In genomic region chr5:91110023-91110670, GRCm38 (mm10) we compare ENCODE assay signal across 30 mouse cellular contexts. TPM values are rescaled to one million over a fixed set of nuclear protein-coding genes. Genes with fewer than 3 reads are reported as not detected.
DNase-seq lines count a peak whose midpoint lies in the region; ATAC-seq and TF ChIP-seq lines count a peak whose summit lies in the region.
"Had no signal": no experiment of that assay in that cellular context is flagged by ENCODE, and none has a peak within 500 bp of the region (broad histone marks: within the 10 kb centered on the region; RNA-seq: fewer than 3 reads in every experiment).

No protein-coding gene starts in this region.

- no peak for TF ChIP-seq CTCF in lung, adult 2 months (IDR thresholded peaks at IDR 0.05; ENCODE audit: insufficient read depth, low read length)

- no peaks in the 10 kb centered on the region for H3K4me1 ChIP-seq in intestine, embryonic 14.5 days (replicated peaks; ENCODE audit: control insufficient read depth, insufficient read depth, low read length)
- H3K4me1 ChIP-seq in stomach, embryonic 15.5 days: no peaks in the 10 kb centered on the region
- no peaks in the 10 kb centered on the region for H3K4me1 ChIP-seq in lung, adult 2 months (ENCODE audit: control insufficient read depth, insufficient read depth, low read length)
- H3K4me1 ChIP-seq: embryonic facial prominence, embryonic 15.5 days; limb, embryonic 15.5 days; liver, embryonic 15.5 days; midbrain, embryonic 13.5 days had no signal

- H3K9ac ChIP-seq in intestine, embryonic 14.5 days (ENCODE audit: low read length): no peak overlapping the region
- H3K9ac ChIP-seq in stomach, embryonic 15.5 days: no peak overlapping the region
- H3K9ac ChIP-seq: embryonic facial prominence, embryonic 15.5 days; hindbrain, embryonic 14.5 days; limb, embryonic 15.5 days; liver, embryonic 15.5 days; midbrain, embryonic 13.5 days had no signal

- peak; percentile 68; the same call in 1 of the 2 replicates for ATAC-seq in intestine, embryonic 14.5 days (replicated peaks; ENCODE audit: low FRiP score, low TSS enrichment, low read depth)
- ATAC-seq in stomach, embryonic 15.5 days (ENCODE audit: insufficient read depth, low FRiP score, low read depth): no peak
- ATAC-seq: lung, postnatal 0 days; midbrain, embryonic 13.5 days had no signal

- peak; percentile 5 for DNase-seq in embryo, embryonic 10 days (ENCODE audit: low spot score)
- no peak for DNase-seq in embryo, embryonic 11 days
- peak; percentile 65 for DNase-seq in Muller cell, postnatal 12 days (ENCODE audit: inconsistent ontology term)
- DNase-seq in intestine, embryonic 14.5 days (ENCODE audit: low spot score): no peak
- no peak for DNase-seq in lung, adult 2 months
- DNase-seq in left cerebral cortex, adult 8-10 months (ENCODE audit: low spot score in 2 of 2): no peak
- no peak for DNase-seq in adrenal gland, postnatal 10 days
- DNase-seq: B cell, adult 2 months; cerebellum, adult 9-10 months; gastrocnemius, adult 2 months; heart, postnatal 36 days; kidney, adult 11 months; layer of hippocampus, adult 9-11 months; spleen, adult 18-20 months; thymus, adult 2 months had no signal

- no peak overlapping the region for H3K27ac ChIP-seq in intestine, embryonic 14.5 days (ENCODE audit: low read depth)
- peak overlapping the region; percentile 51; the same call in 1 of the 2 replicates for H3K27ac ChIP-seq in stomach, embryonic 15.5 days
- H3K27ac ChIP-seq: embryonic facial prominence, embryonic 15.5 days; gastrocnemius, adult 2 months; hindbrain, embryonic 14.5 days; limb, embryonic 15.5 days; liver, embryonic 15.5 days; midbrain, embryonic 13.5 days had no signal

- no peak for TF ChIP-seq POLR2A in lung, adult 2 months (IDR thresholded peaks at IDR 0.05; ENCODE audit: borderline replicate concordance, extremely low read depth, low read depth, low read length)

- 69% methylated on average over 6 of the region's 6 CpGs for WGBS in intestine, embryonic 14.5 days
- 72% methylated on average over 6 of the region's 6 CpGs for WGBS in stomach, embryonic 15.5 days
- WGBS in lung, adult 2 months: 74% methylated on average over 6 of the region's 6 CpGs

- H3K4me2 ChIP-seq in intestine, embryonic 14.5 days (ENCODE audit: low read length): no peak overlapping the region
- no peak overlapping the region for H3K4me2 ChIP-seq in stomach, embryonic 15.5 days
- H3K4me2 ChIP-seq: embryonic facial prominence, embryonic 15.5 days; hindbrain, embryonic 14.5 days; limb, embryonic 15.5 days; liver, embryonic 15.5 days; midbrain, embryonic 13.5 days had no signal

- H3K36me3 ChIP-seq in intestine, embryonic 14.5 days (ENCODE audit: control insufficient read depth, insufficient read depth, low read length): no peaks in the 10 kb centered on the region
- H3K36me3 ChIP-seq in stomach, embryonic 15.5 days: no peaks in the 10 kb centered on the region
- H3K36me3 ChIP-seq: embryonic facial prominence, embryonic 15.5 days; limb, embryonic 15.5 days; liver, embryonic 15.5 days; midbrain, embryonic 13.5 days had no signal

- H3K27me3 ChIP-seq in intestine, embryonic 14.5 days (replicated peaks; ENCODE audit: control insufficient read depth, insufficient read depth, low read length): no peaks in the 10 kb centered on the region
- no peaks in the 10 kb centered on the region for H3K27me3 ChIP-seq in stomach, embryonic 15.5 days (replicated peaks)
- H3K27me3 ChIP-seq: embryonic facial prominence, embryonic 15.5 days; limb, embryonic 15.5 days; liver, embryonic 15.5 days; midbrain, embryonic 13.5 days had no signal

- no peaks in the 10 kb centered on the region for H3K9me3 ChIP-seq in intestine, embryonic 14.5 days (ENCODE audit: control insufficient read depth, low read length)
- H3K9me3 ChIP-seq in stomach, embryonic 15.5 days: no peaks in the 10 kb centered on the region
- H3K9me3 ChIP-seq: embryonic facial prominence, embryonic 15.5 days; limb, embryonic 15.5 days; liver, embryonic 15.5 days; midbrain, embryonic 13.5 days had no signal

- H3K4me3 ChIP-seq in intestine, embryonic 14.5 days (ENCODE audit: low read depth, low read length): no peak overlapping the region
- no peak overlapping the region for H3K4me3 ChIP-seq in stomach, embryonic 15.5 days (replicated peaks)
- H3K4me3 ChIP-seq in lung, adult 2 months (replicated peaks; ENCODE audit: extremely low read depth, low read depth, low read length): no peak overlapping the region
- H3K4me3 ChIP-seq: embryonic facial prominence, embryonic 15.5 days; gastrocnemius, adult 2 months; limb, embryonic 15.5 days; liver, embryonic 15.5 days; midbrain, embryonic 13.5 days had no signal

RNA-seq across cellular contexts. Expression of gene Areg, which starts 29.3 kb away (rescaled TPM):
- polyA plus RNA-seq in intestine, embryonic 14.5 days (2014; fragmentation: Nextera tagmentation; extraction: Ambion mirVana): 2.9 and 3.0 TPM in 2 replicates
- polyA plus RNA-seq in stomach, embryonic 15.5 days (2015; fragmentation: Nextera tagmentation; extraction: Ambion mirVana): 3.3 and 4.3 TPM in 2 replicates
- 4.8 and 14.0 TPM in 2 replicates for polyA plus RNA-seq in lung, adult 2 months (2012; rRNA removed)
- not detected for total RNA-seq in left cerebral cortex, adult 8-10 months (2022)
- total RNA-seq in adrenal gland, postnatal 10 days (2021): under 1 TPM in 1 of 2 experiments, not detected in 1; 0.21 TPM
- total RNA-seq: adrenal gland, adult 18-20 months; common myeloid progenitor, adult 5-6 weeks; gastrocnemius, adult 2 months; heart, postnatal 36 days; megakaryocyte progenitor cell, adult 5-6 weeks had no signal
- polyA plus RNA-seq: gonadal fat pad, adult 2 months; liver, embryonic 15.5 days; midbrain, embryonic 13.5 days had no signal

RNA-seq across cellular contexts. Expression of gene Ereg, which starts 35.7 kb away (rescaled TPM):
- polyA plus RNA-seq in intestine, embryonic 14.5 days (2014; fragmentation: Nextera tagmentation; extraction: Ambion mirVana): 0.94 and 1.1 TPM in 2 replicates
- 0.23 and 0.39 TPM in 2 replicates for polyA plus RNA-seq in stomach, embryonic 15.5 days (2015; fragmentation: Nextera tagmentation; extraction: Ambion mirVana)
- polyA plus RNA-seq in lung, adult 2 months (2012; rRNA removed): 0.02 and 1.2 TPM in 2 replicates
- not detected for total RNA-seq in left cerebral cortex, adult 8-10 months (2022)
- total RNA-seq in adrenal gland, postnatal 10 days (2021): under 1 TPM in 1 of 2 experiments, not detected in 1; 0.09 TPM
- total RNA-seq: common myeloid progenitor, adult 5-6 weeks; gastrocnemius, adult 2 months; left cerebral cortex, postnatal 25 days; megakaryocyte progenitor cell, adult 5-6 weeks had no signal
- polyA plus RNA-seq: forebrain, embryonic 11.5 days; heart, embryonic 14.5 days; hindbrain, embryonic 14.5 days; midbrain, embryonic 13.5 days; neural tube, embryonic 14.5 days had no signal

Comparison
In these comparisons a context has a peak if more than half of its experiments do, and no peak if none do; other contexts are left out.
1. DNase-seq: peak in embryo, embryonic 10 days (single experiment) and Muller cell, postnatal 12 days (single experiment); none in embryo, embryonic 11 days (single experiment), intestine, embryonic 14.5 days (single experiment), lung, adult 2 months (single experiment), left cerebral cortex, adult 8-10 months (0 of 2) and adrenal gland, postnatal 10 days (single experiment).